Mouse (Mus musculus): ENCODE measurements around the gene Hist1h3c.
"Not testable (repeated sequence)": the region's sequence is repeated elsewhere in the genome, so short reads cannot be mapped to it uniquely, and the experiment has no call there.

The Hist1h3c gene

DNA sequence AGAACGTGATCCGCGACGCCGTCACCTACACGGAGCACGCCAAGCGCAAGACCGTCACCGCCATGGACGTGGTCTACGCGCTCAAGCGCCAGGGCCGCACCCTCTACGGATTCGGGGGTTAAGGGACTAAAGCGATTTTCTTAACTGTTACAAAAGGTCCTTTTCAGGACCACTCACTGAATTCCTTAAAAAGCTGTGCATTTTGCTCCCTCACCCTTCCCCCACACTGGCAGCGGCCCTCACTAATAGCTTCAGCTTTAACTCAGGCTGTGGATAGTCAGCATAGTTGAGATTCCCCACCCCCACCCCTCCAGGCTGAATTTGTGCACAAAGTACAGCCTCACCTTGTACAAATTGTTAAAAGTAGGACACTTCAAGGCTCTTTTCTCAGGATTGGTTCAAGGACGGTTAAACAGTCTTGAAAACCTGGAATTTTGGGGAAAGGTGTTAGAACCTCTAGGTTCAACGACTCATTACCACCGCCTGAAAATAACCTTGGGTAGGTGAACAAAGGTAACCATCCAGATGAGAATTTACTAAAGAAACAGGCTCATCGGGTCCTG lies 11.9 kb upstream of the Hist1h3c start:
- no peak for DNase-seq (ENCODE audit: low spot score)

DNA sequence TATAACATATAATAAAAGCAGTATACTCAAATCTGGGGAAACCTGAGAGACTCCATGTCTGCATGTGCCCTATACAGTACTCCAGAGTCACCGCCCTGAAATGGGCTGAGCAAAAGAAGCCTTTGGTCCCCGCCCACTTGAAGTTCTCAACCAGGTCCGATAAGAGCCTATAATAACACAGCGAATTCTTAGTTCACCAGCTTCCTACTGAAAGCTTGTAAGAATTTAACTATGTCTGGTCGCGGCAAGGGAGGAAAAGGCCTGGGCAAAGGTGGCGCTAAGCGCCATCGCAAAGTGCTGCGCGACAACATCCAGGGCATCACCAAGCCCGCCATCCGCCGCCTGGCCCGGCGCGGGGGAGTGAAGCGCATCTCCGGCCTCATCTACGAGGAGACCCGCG lies 11.4 kb upstream of the Hist1h3c start, which contains the start of gene Hist1h4b:
Hist1h4b (plus strand) TSS at position 224 of the 400 bp plus-strand sequence.
- peak; percentile 79 for DNase-seq (ENCODE audit: low spot score)

GRCm38 (mm10) chr13:23755000-23755399 lies 9.6 kb upstream of the Hist1h3c start:
- DNase-seq (ENCODE audit: low spot score) = no peak

DNA sequence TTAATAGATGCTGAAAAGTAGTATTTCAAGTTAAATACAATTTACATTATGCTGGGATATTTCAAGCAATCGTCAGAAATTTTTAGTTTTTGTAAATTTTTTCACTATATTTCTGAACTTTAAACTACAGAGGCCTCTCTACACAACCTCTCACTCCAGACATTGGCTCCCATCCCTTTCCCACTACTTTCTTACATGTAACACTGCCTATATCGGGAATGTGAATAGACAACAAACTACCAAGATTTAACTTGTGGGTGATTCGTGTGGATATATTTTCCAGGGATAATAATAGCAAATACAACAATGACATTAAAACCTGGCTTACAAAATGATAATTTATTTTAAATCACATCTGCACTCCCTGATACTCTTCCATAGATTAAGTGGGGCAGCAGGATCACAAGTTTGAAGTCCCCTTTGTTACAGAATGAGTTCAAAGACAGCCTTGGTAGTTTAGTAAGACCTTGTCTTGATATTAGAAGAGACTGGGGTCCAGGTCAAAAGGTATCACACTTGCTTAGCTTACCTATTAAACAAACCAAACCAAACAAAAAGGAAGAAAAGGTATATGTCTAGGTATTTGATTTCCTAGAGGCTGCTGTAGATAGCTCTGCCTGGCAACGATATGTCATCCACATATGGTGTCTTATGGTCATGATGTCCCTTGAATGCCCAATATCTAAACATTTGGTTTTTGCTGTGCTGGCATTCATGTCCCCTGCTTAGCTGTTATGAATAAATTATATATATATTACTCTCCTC lies 8.1 kb upstream of the Hist1h3c start:
- no peak for DNase-seq (ENCODE audit: low spot score)

DNA sequence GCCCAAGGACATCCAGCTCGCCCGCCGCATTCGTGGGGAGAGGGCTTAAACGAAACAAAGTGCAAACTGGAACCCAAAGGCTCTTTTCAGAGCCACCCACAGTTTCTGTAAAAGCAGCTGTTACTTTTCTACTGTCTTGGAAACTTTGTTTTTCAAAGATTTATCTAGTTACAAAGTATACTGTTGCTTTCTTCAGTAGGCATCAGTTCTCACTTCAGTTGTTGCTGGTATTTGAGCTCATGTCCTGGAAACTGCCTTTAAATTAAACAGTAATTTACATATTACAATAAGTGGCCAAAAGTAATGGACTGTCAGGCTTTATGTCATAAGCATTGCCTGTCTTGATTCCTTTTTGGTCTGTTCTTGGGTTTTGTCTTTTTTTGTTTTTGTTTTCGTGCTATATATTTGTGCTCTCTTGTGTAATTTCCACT lies 7.4 kb upstream of the Hist1h3c start:
- no peak for DNase-seq (ENCODE audit: low spot score)

GRCm38 (mm10) chr13:23752067-23752741 lies 6.8 kb upstream of the Hist1h3c start, which contains the start of gene Hist1h3b:
Hist1h3b (plus strand) TSS chr13:23752267.
- DNase-seq (ENCODE audit: low spot score) = peak; percentile 72

DNA sequence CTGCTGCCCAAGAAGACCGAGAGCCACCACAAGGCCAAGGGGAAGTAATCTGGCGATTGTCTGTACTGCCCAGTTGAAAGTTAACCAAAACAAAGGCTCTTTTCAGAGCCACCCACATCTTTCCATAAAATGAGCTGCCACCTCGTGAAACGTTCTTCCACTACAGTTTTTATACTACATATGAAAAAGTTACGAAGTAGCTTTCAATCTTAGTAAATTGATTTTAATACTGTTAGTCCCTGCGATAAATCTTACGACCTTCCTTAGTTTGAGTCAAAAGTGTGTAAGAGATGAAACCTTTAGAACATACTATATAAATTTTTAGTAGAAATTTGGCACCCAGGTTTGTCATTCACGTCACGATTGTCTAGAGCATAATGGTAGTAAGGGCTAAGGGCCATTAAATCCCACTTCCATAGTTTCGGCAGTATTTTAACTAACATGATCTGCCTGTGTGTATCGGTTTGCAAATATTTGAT lies 6.1 kb upstream of the Hist1h3c start:
- no peak for DNase-seq (ENCODE audit: low spot score)

DNA sequence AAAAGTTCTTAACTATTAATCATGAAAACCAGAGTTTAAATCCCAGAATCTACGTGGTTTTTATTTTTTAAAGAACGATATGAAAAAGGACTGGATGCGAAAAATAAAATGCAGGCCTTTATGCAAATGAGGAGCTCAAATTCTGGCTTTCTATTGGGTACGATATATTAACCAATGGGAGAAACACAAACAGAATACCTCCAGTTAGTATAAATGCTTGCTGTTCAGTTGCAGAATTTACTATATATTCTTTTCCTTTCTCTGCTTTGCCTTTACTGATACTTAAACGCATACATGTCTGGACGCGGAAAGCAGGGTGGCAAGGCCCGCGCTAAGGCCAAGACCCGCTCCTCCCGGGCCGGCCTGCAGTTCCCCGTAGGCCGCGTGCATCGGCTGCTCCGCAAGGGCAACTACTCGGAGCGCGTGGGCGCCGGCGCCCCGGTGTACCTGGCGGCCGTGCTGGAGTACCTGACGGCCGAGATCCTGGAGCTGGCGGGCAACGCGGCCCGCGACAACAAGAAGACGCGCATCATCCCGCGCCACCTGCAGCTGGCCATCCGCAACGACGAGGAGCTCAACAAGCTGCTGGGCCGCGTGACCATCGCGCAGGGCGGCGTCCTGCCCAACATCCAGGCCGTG lies 5.6 kb upstream of the Hist1h3c start, which contains the start of gene Hist1h2ab:
Hist1h2ab (plus strand) TSS at position 288 of the 639 bp plus-strand sequence.
- not testable (repeated sequence) for DNase-seq (ENCODE audit: low spot score)

- DNase-seq (ENCODE audit: low spot score) = no peak
Measured at GRCm38 (mm10) chr13:23749563-23750121, 4.2 kb upstream of the Hist1h3c start.

DNA sequence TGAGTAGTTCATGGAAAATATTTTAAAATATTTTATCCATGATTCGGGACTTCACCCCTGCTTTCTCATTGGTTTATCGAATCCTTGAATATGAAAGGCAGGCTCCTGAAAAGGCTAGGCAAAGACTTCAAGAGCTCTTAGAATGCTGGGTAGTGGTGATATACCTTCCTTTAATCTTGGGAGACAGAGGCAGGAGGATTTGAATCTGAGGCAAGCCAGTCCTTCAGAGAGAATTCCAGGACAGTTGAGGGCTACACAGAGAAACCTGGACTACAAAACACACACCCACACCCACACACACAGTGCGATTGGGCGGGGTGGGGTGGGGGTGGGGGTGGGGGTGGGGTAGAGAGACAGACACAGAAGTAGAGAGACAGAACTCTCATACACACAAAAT lies 2.5 kb upstream of the Hist1h3c start:
- no peak for DNase-seq (ENCODE audit: low spot score)

GRCm38 (mm10) chr13:23747081-23747891 lies 1.9 kb upstream of the Hist1h3c start:
- no peak for DNase-seq (ENCODE audit: low spot score)

- DNase-seq (ENCODE audit: low spot score) = peak; percentile 51
Measured at GRCm38 (mm10) chr13:23746201-23747080, 1.0 kb upstream of the Hist1h3c start, which contains the start of gene Hist1h2bb. Hist1h2bb (plus strand) TSS chr13:23746734.

- DNase-seq (ENCODE audit: low spot score) = no peak
Measured at GRCm38 (mm10) chr13:23744421-23745380, 701 bp downstream of the Hist1h3c start.

DNA sequence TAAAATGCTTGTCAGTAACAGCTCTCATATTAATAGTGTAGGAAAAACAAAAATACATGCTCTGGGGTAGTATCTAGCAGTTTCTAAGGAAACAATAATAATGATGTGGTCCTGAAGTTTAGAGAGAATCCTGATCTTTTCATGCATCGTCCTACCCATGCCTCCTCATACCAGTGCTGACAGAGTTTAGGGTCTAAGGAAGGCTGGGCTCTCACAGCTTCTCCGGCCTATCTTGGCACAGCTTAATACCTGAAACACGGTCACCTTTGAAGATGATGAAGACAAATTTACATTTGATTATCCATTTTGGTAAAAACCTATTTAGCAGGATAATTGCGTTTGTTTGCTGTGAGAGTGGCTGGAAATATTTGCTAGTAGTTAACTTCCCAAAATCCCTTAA lies 1.4 kb downstream of the Hist1h3c start:
- DNase-seq (ENCODE audit: low spot score) = no peak

DNA sequence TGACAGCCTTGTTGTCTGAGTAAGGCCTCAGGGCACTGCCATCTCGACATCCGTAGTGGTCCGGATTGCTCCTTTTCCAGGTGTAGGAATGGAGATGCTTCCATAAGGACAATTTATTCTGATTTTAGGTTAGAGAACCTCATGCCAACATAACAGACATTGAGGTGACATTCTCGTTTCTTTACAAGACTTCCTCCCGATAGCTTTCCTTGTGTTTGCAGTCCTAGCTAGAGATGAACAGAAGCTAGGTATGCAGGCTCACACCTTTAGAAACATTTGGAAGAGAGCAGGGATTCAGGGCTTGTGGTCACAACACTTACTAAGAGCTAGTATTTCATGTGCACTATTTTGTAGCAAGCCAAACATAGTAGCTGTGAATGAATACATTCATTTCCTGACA lies 2.2 kb downstream of the Hist1h3c start:
- no peak for DNase-seq (ENCODE audit: low spot score)

DNA sequence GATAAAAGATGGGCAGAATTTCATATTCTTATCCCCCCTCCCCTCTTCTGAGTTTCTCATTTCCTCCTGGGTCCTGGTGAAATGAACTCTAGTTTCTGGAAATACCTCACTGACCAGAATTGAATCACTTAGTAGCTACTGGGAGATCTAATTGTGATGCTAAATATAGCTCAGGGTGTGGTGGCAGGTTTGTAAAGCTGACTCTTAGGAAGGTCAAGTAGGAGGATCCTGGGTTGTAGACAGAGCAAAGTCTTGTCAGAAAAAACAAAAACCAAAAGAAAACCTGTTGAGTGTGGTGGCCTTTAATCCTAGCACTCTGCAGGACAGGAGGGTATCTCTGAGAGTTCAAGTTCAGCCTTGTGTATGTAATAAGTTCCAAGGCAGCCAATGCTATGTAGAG lies 3.4 kb downstream of the Hist1h3c start:
- no peak for DNase-seq (ENCODE audit: low spot score)

GRCm38 (mm10) chr13:23740910-23741309 lies 4.5 kb downstream of the Hist1h3c start:
- DNase-seq (ENCODE audit: low spot score) = no peak

- DNase-seq (ENCODE audit: low spot score) = no peak
Measured at GRCm38 (mm10) chr13:23740256-23740840, 5.1 kb downstream of the Hist1h3c start.

- no peak for DNase-seq (ENCODE audit: low spot score)
Measured at GRCm38 (mm10) chr13:23739922-23740252, 5.5 kb downstream of the Hist1h3c start.

Measured in urinary bladder, postnatal 25 days (tissue).